Mouse (Mus musculus) right cerebral cortex, postnatal 4 days (tissue): ENCODE measurements around the gene Olfr1085.
"Not testable (repeated sequence)": the region's sequence is repeated elsewhere in the genome, so short reads cannot be mapped to it uniquely, and the experiment has no call there.

Experiments
- DNase-seq: peaks from one replicate; pipeline ENCODE4 v3.0.0-alpha.2; 2022

The Olfr1085 gene

GRCm38 (mm10) chr2:86661919-86662318 lies at the start of gene Olfr1085:
Olfr1085 (minus strand) TSS chr2:86662019.
- no peak for DNase-seq

GRCm38 (mm10) chr2:86698295-86698694 lies 36.5 kb upstream of the Olfr1085 start, which contains the start of gene Olfr1087:
Olfr1087 (minus strand) TSS chr2:86698395.
- DNase-seq: no peak

GRCm38 (mm10) chr2:86679992-86680391 lies 18.2 kb upstream of the Olfr1085 start, which contains the start of gene Olfr1086:
Olfr1086 (minus strand) TSS chr2:86680092.
- no peak for DNase-seq

GRCm38 (mm10) chr2:86639625-86640024 lies 22.2 kb downstream of the Olfr1085 start, which contains the start of gene Olfr1084:
Olfr1084 (minus strand) TSS chr2:86639725.
- DNase-seq: not testable (repeated sequence)
